Mouse (Mus musculus) CH12.LX (cell line): ENCODE data around the gene Macf1. TPM values are rescaled to one million over a fixed set of nuclear protein-coding genes. Genes with fewer than 3 reads are reported as not detected.

Source experiments
- DNase-seq: peaks from one replicate; pipeline ENCODE4 v3.0.0-alpha.2; 2013; ENCODE audit errors: extremely low read depth
- H3K27ac ChIP-seq: 2 replicates; pipeline ENCODE4 v1.5.1; 2012; ENCODE audit warnings: low read depth, mild to moderate bottlenecking, control low read depth, moderate library complexity; ENCODE audit not compliant: insufficient read depth
- H3K27me3 ChIP-seq: replicated peaks from 2 replicates; pipeline ENCODE3; 2012; ENCODE audit warnings: inconsistent platforms
- H3K36me3 ChIP-seq, 2 experiments: replicated peaks in 1 of 2; 2 replicates each; pipeline versions ENCODE3 to v1.6.1; 2012; ENCODE audit warnings: inconsistent platforms in 1 of 2, low read length in 1 of 2, mild to moderate bottlenecking in 1 of 2, mixed read lengths in 1 of 2, moderate library complexity in 1 of 2; ENCODE audit not compliant: control insufficient read depth in 1 of 2, insufficient read depth in 1 of 2
- H3K4me1 ChIP-seq, 2 experiments: 2 replicates each; pipeline ENCODE4 v1.6.1; 2012; ENCODE audit warnings: inconsistent platforms in 1 of 2, moderate library complexity in 1 of 2; ENCODE audit not compliant: insufficient read depth in 2 of 2, control insufficient read depth in 1 of 2
- H3K4me2 ChIP-seq: 2 replicates; pipeline ENCODE4 v1.6.1; 2012; ENCODE audit warnings: low read depth, mild to moderate bottlenecking, control low read depth; ENCODE audit not compliant: poor library complexity, insufficient read depth, severe bottlenecking
- H3K4me3 ChIP-seq, 3 experiments: fragments of 150-350 bp in 1 of 3; sonication (generic) in 1 of 3; replicated peaks in 1 of 3; 2 replicates each; pipeline versions ENCODE3 to v1.5.1; 2011 to 2012; ENCODE audit warnings: low read depth in 2 of 3, low read length in 2 of 3, mild to moderate bottlenecking in 2 of 3, moderate library complexity in 2 of 3, control low read depth in 1 of 3, improper control_type of control experiment in 1 of 3, inconsistent platforms in 1 of 3, mixed read lengths in 1 of 3; ENCODE audit not compliant: poor library complexity in 1 of 3
- H3K79me2 ChIP-seq: replicated peaks from 2 replicates; pipeline ENCODE4 v1.6.1; 2012; ENCODE audit warnings: mild to moderate bottlenecking, moderate library complexity; ENCODE audit not compliant: control insufficient read depth, poor library complexity, insufficient read depth, severe bottlenecking; ENCODE audit errors: extremely low read depth
- H3K9ac ChIP-seq: 2 replicates; pipeline ENCODE4 v1.6.1; 2012; ENCODE audit warnings: low read depth, mild to moderate bottlenecking, control low read depth, moderate library complexity; ENCODE audit not compliant: insufficient read depth
- H3K9me3 ChIP-seq: replicated peaks from 2 replicates; pipeline ENCODE3; 2012; ENCODE audit warnings: low read length, inconsistent platforms, mixed read lengths
- CHD1 ChIP-seq: IDR thresholded peaks from 2 replicates; pipeline ENCODE4 v1.6.1; 2012; ENCODE audit warnings: low read depth, low read length, improper control_type of control experiment, inconsistent platforms
- CHD2 ChIP-seq: IDR thresholded peaks from 2 replicates; pipeline ENCODE4 v1.6.1; 2011; ENCODE audit warnings: low read length, improper control_type of control experiment
- CTCF ChIP-seq, 2 experiments: IDR thresholded peaks in 1 of 2; conservative IDR thresholded peaks in 1 of 2; 2 replicates each; pipeline ENCODE4 v1.5.1; 2011 to 2012; ENCODE audit warnings: low read depth in 2 of 2, low read length in 2 of 2, improper control_type of control experiment in 1 of 2, inconsistent platforms in 1 of 2, mild to moderate bottlenecking in 1 of 2, moderate library complexity in 1 of 2
- E2F4 ChIP-seq: IDR thresholded peaks from 2 replicates; pipeline ENCODE4 v1.6.1; 2011; ENCODE audit warnings: low read depth, low read length, improper control_type of control experiment; ENCODE audit not compliant: insufficient replicate concordance
- EP300 ChIP-seq: IDR thresholded peaks from 2 replicates; pipeline ENCODE4 v1.6.1; 2011; ENCODE audit warnings: low read length, improper control_type of control experiment
- ETS1 ChIP-seq: conservative IDR thresholded peaks from 2 replicates; pipeline ENCODE4 v1.6.1; 2012; ENCODE audit warnings: low read depth, mild to moderate bottlenecking, inconsistent platforms, low read length, improper control_type of control experiment, moderate library complexity
- GABPA ChIP-seq: IDR thresholded peaks from 2 replicates; pipeline ENCODE4 v1.6.1; 2012; ENCODE audit warnings: low read depth, low read length, improper control_type of control experiment, inconsistent platforms; ENCODE audit not compliant: insufficient replicate concordance
- HCFC1 ChIP-seq: IDR thresholded peaks from 2 replicates; pipeline ENCODE4 v1.6.1; 2012; ENCODE audit warnings: low read depth, mild to moderate bottlenecking, inconsistent platforms, low read length, improper control_type of control experiment
- IRF4 ChIP-seq: IDR thresholded peaks from 2 replicates; pipeline ENCODE4 v1.6.1; 2014; ENCODE audit warnings: low read depth, mild to moderate bottlenecking, inconsistent platforms, low read length, improper control_type of control experiment
- JUND ChIP-seq: conservative IDR thresholded peaks from 2 replicates; pipeline ENCODE4 v1.6.1; 2011; ENCODE audit warnings: low read depth, low read length, improper control_type of control experiment
- KAT2A ChIP-seq: IDR thresholded peaks from 2 replicates; pipeline ENCODE4 v1.6.1; 2012; ENCODE audit warnings: low read length, improper control_type of control experiment, inconsistent platforms; ENCODE audit not compliant: insufficient replicate concordance
- MAX ChIP-seq: IDR thresholded peaks from 2 replicates; pipeline ENCODE4 v1.6.1; 2011; ENCODE audit warnings: low read length, improper control_type of control experiment
- MAZ ChIP-seq: IDR thresholded peaks from 2 replicates; pipeline ENCODE4 v1.6.1; 2012; ENCODE audit warnings: low read depth, mild to moderate bottlenecking, inconsistent platforms, low read length, improper control_type of control experiment, moderate library complexity
- MXI1 ChIP-seq: IDR thresholded peaks from 2 replicates; pipeline ENCODE4 v1.6.1; 2011; ENCODE audit warnings: mild to moderate bottlenecking, low read depth, low read length, improper control_type of control experiment
- MYC ChIP-seq: IDR thresholded peaks from 2 replicates; pipeline ENCODE4 v1.6.1; 2011; ENCODE audit warnings: low read depth, mild to moderate bottlenecking, improper control_type of control experiment, low read length
- PAX5 ChIP-seq: IDR thresholded peaks from 2 replicates; pipeline ENCODE4 v1.6.1; 2012; ENCODE audit warnings: low read length, inconsistent platforms, mixed read lengths
- RCOR1 ChIP-seq: conservative IDR thresholded peaks from 2 replicates; pipeline ENCODE4 v1.6.1; 2012; ENCODE audit warnings: low read depth, mild to moderate bottlenecking, inconsistent platforms, low read length, improper control_type of control experiment
- SMC3 ChIP-seq: IDR thresholded peaks from 2 replicates; pipeline ENCODE4 v1.6.1; 2011; ENCODE audit warnings: low read depth, low read length, improper control_type of control experiment
- TBP ChIP-seq: conservative IDR thresholded peaks from 2 replicates; pipeline ENCODE4 v1.6.1; 2011; ENCODE audit warnings: low read depth, low read length, improper control_type of control experiment
- TCF12 ChIP-seq: IDR thresholded peaks from 2 replicates; pipeline ENCODE4 v1.6.1; 2014; ENCODE audit warnings: low read depth, mild to moderate bottlenecking, inconsistent platforms, low read length, improper control_type of control experiment
- UBTF ChIP-seq: IDR thresholded peaks from 2 replicates; pipeline ENCODE4 v1.6.1; 2012; ENCODE audit warnings: low read depth, mild to moderate bottlenecking, inconsistent platforms, low read length, improper control_type of control experiment, moderate library complexity
- USF1 ChIP-seq: IDR thresholded peaks from 2 replicates; pipeline ENCODE4 v1.6.1; 2014; ENCODE audit warnings: low read depth, mild to moderate bottlenecking, inconsistent platforms, low read length, improper control_type of control experiment
- ZMIZ1 ChIP-seq: IDR thresholded peaks from 2 replicates; pipeline ENCODE4 v1.6.1; 2012; ENCODE audit warnings: low read depth, mild to moderate bottlenecking, inconsistent platforms, low read length, improper control_type of control experiment
- ZNF384 ChIP-seq: IDR thresholded peaks from 2 replicates; pipeline ENCODE4 v1.6.1; 2012; ENCODE audit warnings: low read depth, low read length, improper control_type of control experiment, inconsistent platforms
- dilution Hi-C: fragments of 300-500 bp; cut with MboI; formaldehyde crosslinking; loops from 2 replicates; pipeline ENCODE4 v1.14.3; 2020; ENCODE audit warnings: low sequenced_read_pairs; ENCODE audit not compliant: extremely low pct_unique_long_range_greater_than_20kb, extremely low pct_ligation_motif_present
- in situ Hi-C: fragments of 300-500 bp; cut with MboI; formaldehyde crosslinking; loops from 3 replicates; pipeline ENCODE4 v1.14.3; 2019; ENCODE audit warnings: low sequenced_read_pairs, low pct_ligation_motif_present, low pct_unique_long_range_greater_than_20kb, mixed read lengths
- polyA plus RNA-seq: library from polyadenylated mRNA; unstranded; fragments of >175 nt; gene quantifications from 2 replicates; pipeline ENCODE4 v1.2.1, GENCODE M21; 2012; ENCODE audit warnings: low read depth; ENCODE audit not compliant: insufficient read length
- total RNA-seq, 2 experiments: library from RNA; depleted of rRNA; stranded (reverse); fragments of 300-350 nt in 1 of 2; fragments of >200 nt in 1 of 2; gene quantifications; 2 replicates each; pipeline ENCODE4 v1.2.3; 2012 to 2014

Gene Macf1
- total and polyA plus RNA-seq, 3 experiments = 63.3 to 93.3 (median 77.8) TPM

- no peak for TF ChIP-seq TBP
- H3K4me2 ChIP-seq = no peak overlapping the region
- H3K27me3 ChIP-seq = no peaks in the 10 kb centered on the region
- H3K4me1 ChIP-seq = no peaks in the 10 kb centered on the region
- no peak for DNase-seq
- H3K9me3 ChIP-seq = no peaks in the 10 kb centered on the region
- H3K4me3 ChIP-seq = no peak overlapping the region
- no peak overlapping the region for H3K27ac ChIP-seq
- peaks cover 60 to 89% of the 10 kb centered on the region in 2 experiments for H3K36me3 ChIP-seq
- dilution Hi-C loops (no loop called here), in situ Hi-C loops (no loop called here)
- no peak overlapping the region for H3K9ac ChIP-seq
- H3K79me2 ChIP-seq = no peaks in the 10 kb centered on the region
These were observed 302.6 kb downstream of the Macf1 start for GRCm38 (mm10) chr4:123381598-123381997.

DNA sequence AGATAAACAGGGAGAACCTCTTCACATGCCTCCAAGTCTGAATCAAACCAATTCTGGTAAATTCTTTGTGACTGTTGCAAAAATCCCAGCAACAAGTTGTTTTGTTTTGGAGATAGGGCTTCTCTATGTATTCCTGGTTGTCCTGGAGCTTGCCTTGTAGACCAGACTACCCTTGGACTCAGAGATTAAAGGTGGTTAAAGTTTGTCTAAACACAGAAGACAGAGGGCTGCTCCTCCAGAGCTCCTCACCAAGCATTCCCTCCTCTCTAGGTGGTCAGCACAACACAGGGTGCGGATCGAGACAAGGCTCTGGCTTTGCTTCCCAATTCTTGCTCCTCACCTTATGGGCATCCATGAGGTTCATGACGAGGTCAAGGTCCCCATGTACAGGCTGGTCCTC is 308.1 kb downstream of the Macf1 start:
- in situ Hi-C loops = no loop called here
- no peaks in the 10 kb centered on the region for H3K79me2 ChIP-seq
- DNase-seq = no peak

DNA sequence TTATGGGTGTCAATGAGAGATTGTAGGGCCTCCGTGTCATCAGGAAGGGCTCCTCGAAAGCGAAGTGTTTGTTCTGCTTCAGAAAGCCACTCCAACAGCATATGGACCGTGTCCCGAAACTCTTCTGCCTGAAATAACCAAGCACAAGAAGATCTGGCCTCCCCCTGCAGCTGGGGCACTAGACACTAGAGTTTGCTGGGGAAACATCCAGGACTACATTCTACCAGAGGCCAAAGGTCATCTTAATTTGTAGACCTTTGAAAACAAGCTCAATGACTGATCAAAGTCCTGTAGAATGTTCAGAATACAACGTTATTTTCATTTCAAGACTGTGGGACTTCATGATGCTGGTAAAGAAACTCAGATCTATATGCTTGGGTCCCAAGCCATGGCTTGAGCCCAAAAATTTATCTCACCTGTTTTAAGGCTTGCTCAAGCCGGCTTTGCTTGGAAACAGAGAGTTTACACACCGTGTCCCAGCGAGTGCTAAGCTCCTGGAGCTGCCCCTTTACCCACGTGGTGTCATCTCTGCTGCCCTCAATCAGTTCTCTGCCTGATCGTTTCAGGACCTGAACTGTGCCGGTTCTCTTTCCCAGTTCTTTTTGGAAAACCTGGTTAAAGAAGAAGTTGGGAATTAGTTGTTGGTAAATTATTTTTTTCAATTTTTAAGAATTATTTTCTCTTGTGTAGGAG is 309.7 kb downstream of the Macf1 start:
- TF ChIP-seq E2F4 (no peak), USF1 (no peak), CHD1 (no peak), EP300 (no peak), MAZ (no peak), MXI1 (no peak), ETS1 (no peak), HCFC1 (no peak), UBTF (no peak), ZMIZ1 (no peak), SMC3 (no peak)
- Histone ChIP-seq H3K27me3 (no peaks in the 10 kb centered on the region), H3K27ac (no peak overlapping the region), H3K9ac (no peak overlapping the region), H3K79me2 (no peaks in the 10 kb centered on the region), H3K4me2 (no peak overlapping the region), H3K4me1 (no peaks in the 10 kb centered on the region), H3K36me3 (peaks cover 65 to 94% of the 10 kb centered on the region in 2 experiments), H3K4me3 (no peak overlapping the region), H3K9me3 (no peaks in the 10 kb centered on the region)
- dilution Hi-C loops = no loop called here
- in situ Hi-C loops = no loop called here
- DNase-seq = no peak

More for the DNA sequence above, 308.1 kb downstream of the Macf1 start:
- dilution Hi-C loops = no loop called here
- Histone ChIP-seq H3K4me3 (no peak overlapping the region), H3K4me2 (no peak overlapping the region), H3K36me3 (peaks cover 59 to 90% of the 10 kb centered on the region in 2 experiments), H3K27ac (no peak overlapping the region), H3K4me1 (no peaks in the 10 kb centered on the region), H3K9me3 (no peaks in the 10 kb centered on the region), H3K27me3 (no peaks in the 10 kb centered on the region), H3K9ac (no peak overlapping the region)
- TF ChIP-seq KAT2A = no peak
- TF ChIP-seq CHD1 = no peak
- TF ChIP-seq JUND = no peak
- no peak for TF ChIP-seq MYC
- no peak for TF ChIP-seq ZMIZ1
- TF ChIP-seq HCFC1 = no peak
- TF ChIP-seq TCF12 = no peak
- TF ChIP-seq CHD2 = no peak
- no peak for TF ChIP-seq E2F4
- TF ChIP-seq SMC3 = no peak
- TF ChIP-seq PAX5 = no peak
- TF ChIP-seq GABPA = no peak
- TF ChIP-seq RCOR1 = no peak
- TF ChIP-seq MAX = no peak
- TF ChIP-seq ZNF384 = no peak
- no peak for TF ChIP-seq IRF4
- TF ChIP-seq UBTF = no peak
- TF ChIP-seq EP300 = no peak
- no peak for TF ChIP-seq CTCF (conservative IDR thresholded peaks at IDR 0.05 in 1 of 2, IDR thresholded peaks at IDR 0.05 in 1 of 2; ENCODE audit: low read depth in 2 of 2, low read length in 2 of 2)
